Mouse (Mus musculus): ENCODE measurements around the gene Hes7. TPM values are rescaled to one million over a fixed set of nuclear protein-coding genes. Genes with fewer than 3 reads are reported as not detected.

Hes7 gene
- polyA plus RNA-seq, 1 experiment: 0.78 TPM

DNA sequence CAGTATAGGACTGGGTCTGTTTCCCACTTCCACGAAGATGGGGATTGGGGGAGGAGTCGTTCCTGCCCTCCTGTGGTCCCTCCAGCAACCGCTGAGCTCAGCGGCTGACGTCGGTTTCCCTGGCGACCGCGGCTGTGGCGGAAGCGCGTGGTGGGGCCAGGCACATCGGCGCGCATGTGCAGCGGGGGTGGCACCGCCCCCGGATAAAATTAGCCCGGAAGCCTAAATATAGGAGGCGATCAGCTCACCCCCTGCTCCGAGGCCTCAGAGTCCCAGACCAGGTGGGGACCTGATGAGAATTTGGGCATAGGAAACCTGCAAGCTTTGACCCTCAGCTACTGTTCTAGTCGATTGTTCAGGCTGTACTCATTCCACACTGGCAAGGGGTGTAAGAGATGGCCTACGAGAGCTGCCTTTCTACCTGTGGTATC, 20.3 kb upstream of the Hes7 start:
- DNase-seq (ENCODE audit: extremely low spot score in 1 of 2, low spot score in 1 of 2): peak; percentile 84 to 95

DNA sequence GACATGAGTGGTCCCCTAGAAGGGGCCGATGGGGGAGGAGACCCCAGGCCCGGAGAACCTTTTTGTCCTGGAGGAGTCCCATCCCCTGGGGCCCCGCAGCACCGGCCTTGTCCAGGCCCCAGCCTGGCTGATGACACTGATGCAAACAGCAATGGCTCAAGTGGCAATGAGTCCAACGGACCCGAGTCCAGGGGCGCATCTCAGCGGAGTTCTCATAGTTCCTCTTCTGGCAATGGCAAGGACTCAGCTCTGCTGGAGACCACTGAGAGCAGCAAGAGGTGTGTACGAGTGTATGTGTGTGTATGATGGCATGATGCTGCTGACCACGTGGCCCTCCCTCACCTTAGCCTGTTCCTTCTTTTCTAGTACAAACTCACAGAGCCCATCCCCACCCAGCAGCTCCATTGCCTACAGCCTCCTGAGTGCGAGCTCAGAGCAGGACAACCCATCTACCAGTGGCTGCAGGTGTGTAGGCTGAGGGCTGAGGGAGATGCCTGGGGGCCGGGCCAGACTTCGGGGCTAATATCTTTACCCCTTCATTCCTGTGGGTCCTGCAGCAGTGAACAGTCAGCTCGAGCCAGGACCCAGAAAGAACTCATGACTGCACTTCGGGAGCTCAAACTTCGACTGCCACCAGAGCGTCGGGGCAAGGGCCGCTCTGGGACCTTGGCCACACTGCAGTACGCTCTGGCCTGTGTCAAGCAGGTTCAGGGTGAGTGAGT, 19.4 kb upstream of the Hes7 start:
- no peak for DNase-seq (ENCODE audit: extremely low spot score in 1 of 2, low spot score in 1 of 2)

DNA sequence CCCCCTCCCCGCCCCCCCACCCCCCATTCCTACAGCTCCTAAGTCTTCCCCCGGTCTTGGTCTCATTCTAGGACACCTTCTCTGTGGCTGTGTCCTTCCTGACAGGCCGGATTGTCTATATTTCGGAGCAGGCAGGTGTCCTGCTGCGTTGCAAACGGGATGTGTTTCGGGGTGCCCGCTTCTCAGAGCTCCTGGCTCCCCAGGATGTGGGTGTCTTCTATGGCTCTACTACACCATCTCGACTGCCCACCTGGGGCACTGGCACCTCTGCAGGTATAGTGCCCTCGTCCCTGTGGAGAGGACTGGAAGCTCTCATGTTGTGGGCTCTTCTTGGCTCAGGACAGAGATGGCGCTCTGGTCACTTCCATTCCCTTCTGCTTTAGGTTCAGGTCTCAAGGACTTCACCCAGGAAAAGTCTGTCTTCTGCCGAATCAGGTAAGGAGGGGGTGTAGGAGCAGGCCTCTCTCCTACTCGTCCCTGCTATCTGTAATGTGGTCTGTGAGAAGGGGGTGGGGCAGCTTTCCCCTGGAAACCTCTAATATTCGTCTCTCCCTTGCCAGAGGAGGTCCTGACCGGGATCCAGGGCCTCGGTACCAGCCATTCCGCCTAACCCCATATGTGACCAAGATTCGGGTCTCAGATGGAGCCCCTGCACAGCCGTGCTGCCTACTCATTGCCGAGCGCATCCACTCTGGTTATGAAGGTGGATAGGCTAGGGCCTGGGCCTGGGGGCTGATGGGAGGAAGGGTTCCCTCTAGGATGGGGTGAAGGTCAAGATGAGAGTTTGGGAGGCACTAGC, 18.4 kb upstream of the Hes7 start:
- no peak for DNase-seq (ENCODE audit: extremely low spot score in 1 of 2, low spot score in 1 of 2)

- DNase-seq (ENCODE audit: extremely low spot score in 1 of 2, low spot score in 1 of 2): no peak
These were observed 17.8 kb upstream of the Hes7 start for GRCm38 (mm10) chr11:69102403-69102725.

DNA sequence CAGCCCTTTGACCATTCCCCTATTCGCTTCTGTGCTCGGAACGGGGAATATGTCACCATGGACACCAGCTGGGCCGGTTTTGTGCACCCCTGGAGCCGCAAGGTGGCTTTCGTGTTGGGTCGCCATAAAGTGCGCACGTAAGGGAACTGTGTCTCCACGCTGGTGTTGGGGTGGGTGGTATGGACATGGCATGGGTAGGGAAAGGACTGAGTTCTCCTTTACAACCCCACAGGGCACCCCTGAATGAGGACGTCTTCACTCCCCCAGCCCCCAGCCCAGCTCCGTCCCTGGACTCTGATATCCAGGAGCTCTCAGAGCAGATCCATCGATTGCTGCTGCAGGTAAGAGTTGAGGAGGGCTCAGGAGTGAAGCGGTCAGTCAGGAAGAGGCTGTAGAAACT, 17.1 kb upstream of the Hes7 start:
- no peak for DNase-seq (ENCODE audit: extremely low spot score in 1 of 2, low spot score in 1 of 2)

- DNase-seq (ENCODE audit: extremely low spot score in 1 of 2, low spot score in 1 of 2): no peak
These were observed 16.4 kb upstream of the Hes7 start for GRCm38 (mm10) chr11:69103531-69104435.

GRCm38 (mm10) chr11:69104487-69104886, 15.7 kb upstream of the Hes7 start:
- DNase-seq (ENCODE audit: extremely low spot score in 1 of 2, low spot score in 1 of 2): no peak

DNA sequence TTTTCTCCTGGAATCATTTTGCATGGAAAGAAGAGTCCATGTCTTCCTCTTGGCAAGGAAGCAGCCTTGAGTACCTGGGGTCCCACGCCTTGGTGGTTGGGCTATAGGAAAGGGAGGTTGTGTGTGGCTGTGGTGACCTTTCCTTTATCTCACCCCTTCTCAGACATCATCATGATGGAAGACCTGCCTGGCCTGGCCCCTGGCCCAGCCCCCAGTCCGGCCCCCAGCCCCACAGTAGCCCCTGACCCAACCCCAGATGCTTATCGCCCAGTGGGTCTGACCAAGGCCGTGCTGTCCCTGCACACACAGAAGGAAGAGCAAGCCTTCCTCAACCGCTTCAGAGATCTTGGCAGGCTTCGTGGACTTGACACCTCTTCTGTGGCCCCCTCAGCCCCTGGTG, 15.0 kb upstream of the Hes7 start:
- DNase-seq (ENCODE audit: extremely low spot score in 1 of 2, low spot score in 1 of 2): no peak

DNA sequence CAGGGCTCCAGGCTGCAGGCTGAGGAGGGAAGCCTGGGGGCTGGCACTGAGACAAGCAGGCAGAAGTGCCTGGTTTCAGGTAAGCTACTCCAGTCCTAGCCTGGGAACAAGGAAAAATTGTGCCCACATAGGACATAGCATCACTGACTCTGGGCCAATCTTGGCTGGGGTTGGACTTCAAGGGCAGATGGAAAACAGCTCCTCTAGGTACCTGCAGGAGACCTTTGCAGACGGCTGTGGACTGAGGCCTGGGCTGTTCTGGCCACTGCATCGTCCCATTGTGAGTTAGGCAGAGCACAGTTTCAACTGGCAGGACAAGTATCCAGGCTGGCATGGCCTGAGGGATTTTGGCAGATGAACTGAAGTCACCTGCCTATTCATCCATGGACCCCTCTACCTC, 14.4 kb upstream of the Hes7 start:
- DNase-seq (ENCODE audit: extremely low spot score in 1 of 2, low spot score in 1 of 2): no peak

- DNase-seq (ENCODE audit: extremely low spot score in 1 of 2, low spot score in 1 of 2): no peak
These were observed 13.9 kb upstream of the Hes7 start for GRCm38 (mm10) chr11:69106299-69106698.

- no peak for DNase-seq (ENCODE audit: extremely low spot score in 1 of 2, low spot score in 1 of 2)
These were observed 13.4 kb upstream of the Hes7 start for GRCm38 (mm10) chr11:69106842-69107241.

- DNase-seq (ENCODE audit: extremely low spot score in 1 of 2, low spot score in 1 of 2): no peak
These were observed 12.5 kb upstream of the Hes7 start for GRCm38 (mm10) chr11:69107676-69108075.

DNA sequence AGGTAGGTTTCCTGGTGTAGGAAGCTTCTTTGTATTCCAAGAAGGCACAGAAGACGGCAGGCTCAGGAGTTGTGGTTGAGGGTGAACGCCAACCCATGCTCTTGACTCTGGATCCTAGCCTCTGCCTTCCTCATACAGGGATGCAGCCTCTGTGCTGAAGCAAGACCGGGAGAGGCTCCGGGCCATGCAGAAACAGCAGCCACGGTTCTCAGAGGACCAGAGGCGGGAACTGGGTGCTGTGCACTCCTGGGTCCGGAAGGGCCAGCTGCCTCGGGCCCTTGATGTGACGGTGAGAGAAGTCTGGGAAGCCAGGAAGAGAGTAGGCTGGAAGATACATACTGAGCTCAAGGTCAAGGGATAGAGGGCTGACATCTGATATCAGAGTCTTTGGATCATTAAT, 12.0 kb upstream of the Hes7 start:
- DNase-seq (ENCODE audit: extremely low spot score in 1 of 2, low spot score in 1 of 2): no peak

DNA sequence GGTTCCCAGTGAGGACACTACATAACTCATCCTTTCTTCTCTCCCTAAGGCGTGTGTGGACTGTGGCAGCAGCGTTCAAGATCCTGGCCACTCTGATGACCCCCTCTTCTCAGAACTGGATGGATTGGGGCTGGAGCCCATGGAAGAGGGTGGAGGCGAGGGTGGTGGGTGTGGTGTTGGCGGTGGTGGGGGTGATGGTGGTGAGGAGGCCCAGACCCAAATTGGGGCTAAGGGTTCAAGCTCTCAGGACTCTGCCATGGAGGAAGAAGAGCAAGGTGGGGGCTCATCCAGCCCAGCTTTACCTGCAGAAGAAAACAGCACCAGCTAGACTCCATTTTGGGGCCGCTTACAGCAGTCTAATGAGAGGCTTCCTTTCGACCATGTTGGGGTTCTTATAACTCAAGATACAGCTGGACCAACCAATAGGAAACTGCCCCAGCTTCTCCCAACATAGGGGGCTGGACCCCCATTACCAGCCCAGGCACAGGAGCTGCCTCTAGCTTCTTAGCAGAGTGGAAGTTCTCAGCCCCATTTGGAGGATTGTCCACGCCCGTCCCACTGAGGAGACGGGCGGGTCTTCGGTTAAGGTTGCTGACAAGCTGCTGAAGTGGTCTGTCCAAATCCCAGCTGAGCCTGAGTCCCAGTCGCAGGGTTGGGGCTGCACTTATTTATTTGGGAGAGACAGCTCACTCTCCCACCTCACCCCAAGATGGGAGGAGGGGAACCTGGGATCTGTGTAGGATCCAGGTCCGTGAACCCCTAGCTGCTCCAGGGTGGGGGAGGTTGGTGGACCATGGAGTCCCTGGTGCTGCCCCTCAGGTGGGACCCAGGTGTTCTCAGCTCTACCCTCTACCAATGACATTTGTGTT, 10.9 kb upstream of the Hes7 start:
- no peak for DNase-seq (ENCODE audit: extremely low spot score in 1 of 2, low spot score in 1 of 2)

GRCm38 (mm10) chr11:69110319-69111046, 9.7 kb upstream of the Hes7 start:
- peak in 1 of 2 experiments; percentile 94 for DNase-seq (ENCODE audit: extremely low spot score in 1 of 2, low spot score in 1 of 2)

DNA sequence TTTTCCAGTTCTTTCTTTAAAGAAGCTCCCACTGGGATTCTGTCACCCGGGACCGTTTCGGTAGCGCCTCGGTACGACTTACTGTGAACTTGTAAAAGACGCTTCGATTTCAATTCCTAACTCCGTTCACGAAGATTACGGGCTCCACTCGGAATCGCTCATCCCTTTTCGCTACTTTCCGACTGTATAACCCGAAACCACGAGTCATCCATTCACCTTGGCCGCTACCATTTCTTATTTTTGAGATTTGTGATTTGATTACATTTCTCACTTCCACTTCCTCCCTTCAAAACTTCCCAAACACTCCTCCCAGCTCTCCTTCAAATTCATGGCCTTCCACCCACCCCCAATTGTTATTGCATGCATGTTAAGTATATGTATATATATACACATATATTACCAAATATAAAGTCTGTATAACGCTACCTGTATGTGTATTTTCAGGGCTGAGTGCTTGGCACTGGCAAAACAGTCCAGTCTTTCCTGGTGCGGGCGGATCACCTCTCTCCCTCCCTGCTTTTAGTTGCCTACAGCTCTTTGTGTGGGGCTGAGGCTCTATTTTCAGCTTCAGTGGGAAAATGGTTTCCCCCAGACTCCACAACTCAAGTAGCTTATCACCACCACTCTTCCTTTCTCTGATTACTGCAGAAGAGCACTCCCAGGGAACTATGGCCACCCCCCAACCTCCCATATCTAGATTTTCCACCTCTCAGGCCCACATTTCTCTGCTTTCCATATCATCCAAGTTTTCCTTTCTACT, 9.0 kb upstream of the Hes7 start:
- DNase-seq (ENCODE audit: extremely low spot score in 1 of 2, low spot score in 1 of 2): no peak

DNA sequence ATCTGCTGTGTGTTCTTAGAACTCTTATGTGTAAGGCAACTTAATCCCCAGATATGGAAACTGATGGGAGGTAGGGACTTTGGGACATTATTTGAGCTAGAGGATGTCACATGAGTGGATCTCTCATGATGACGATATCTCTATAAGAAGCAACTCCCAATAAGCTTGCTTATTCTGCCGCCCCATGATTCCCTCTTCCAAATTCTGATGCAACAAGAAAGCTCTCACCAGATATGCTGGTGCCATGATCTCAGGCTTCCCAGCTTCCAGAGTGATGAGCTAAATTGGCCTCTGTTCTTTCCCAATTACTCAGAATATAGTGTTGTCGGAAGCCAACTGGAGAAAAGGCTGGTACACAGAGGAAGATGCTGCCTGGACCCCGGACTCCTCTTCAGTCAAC, 8.3 kb upstream of the Hes7 start:
- peak in 1 of 2 experiments; percentile 51 for DNase-seq (ENCODE audit: extremely low spot score in 1 of 2, low spot score in 1 of 2)

GRCm38 (mm10) chr11:69114018-69114417, 6.2 kb upstream of the Hes7 start:
- no peak for DNase-seq (ENCODE audit: extremely low spot score in 1 of 2, low spot score in 1 of 2)

- DNase-seq (ENCODE audit: extremely low spot score in 1 of 2, low spot score in 1 of 2): no peak
These were observed 5.6 kb upstream of the Hes7 start for GRCm38 (mm10) chr11:69114621-69115020.

Measured in frontal cortex, adult 2 months (tissue).